Mouse (Mus musculus) CH12.LX (cell line): ENCODE measurements around the gene Mad1l1.

Experiments used
- CTCF ChIP-seq, 2 experiments: IDR thresholded peaks in 1 of 2; conservative IDR thresholded peaks in 1 of 2; 2 replicates each; pipeline ENCODE4 v1.5.1; 2011 to 2012; ENCODE audit warnings: low read depth in 2 of 2, low read length in 2 of 2, improper control_type of control experiment in 1 of 2, inconsistent platforms in 1 of 2, mild to moderate bottlenecking in 1 of 2, moderate library complexity in 1 of 2
- HCFC1 ChIP-seq: IDR thresholded peaks from 2 replicates; pipeline ENCODE4 v1.6.1; 2012; ENCODE audit warnings: low read depth, mild to moderate bottlenecking, inconsistent platforms, low read length, improper control_type of control experiment
- NRF1 ChIP-seq: IDR thresholded peaks from 2 replicates; pipeline ENCODE4 v1.6.1; 2014; ENCODE audit warnings: low read depth, mild to moderate bottlenecking, inconsistent platforms, low read length, improper control_type of control experiment, moderate library complexity

- no peak for TF ChIP-seq HCFC1
- TF ChIP-seq NRF1, result no peak
- no peak for TF ChIP-seq CTCF (conservative IDR thresholded peaks at IDR 0.05 in 1 of 2, IDR thresholded peaks at IDR 0.05 in 1 of 2; ENCODE audit: low read depth in 2 of 2, low read length in 2 of 2)
These were observed 202.4 kb downstream of the Mad1l1 start for GRCm38 (mm10) chr5:140118921-140119320.
